ENCODE assay signal across 17 mouse cellular contexts in the genomic region with DNA sequence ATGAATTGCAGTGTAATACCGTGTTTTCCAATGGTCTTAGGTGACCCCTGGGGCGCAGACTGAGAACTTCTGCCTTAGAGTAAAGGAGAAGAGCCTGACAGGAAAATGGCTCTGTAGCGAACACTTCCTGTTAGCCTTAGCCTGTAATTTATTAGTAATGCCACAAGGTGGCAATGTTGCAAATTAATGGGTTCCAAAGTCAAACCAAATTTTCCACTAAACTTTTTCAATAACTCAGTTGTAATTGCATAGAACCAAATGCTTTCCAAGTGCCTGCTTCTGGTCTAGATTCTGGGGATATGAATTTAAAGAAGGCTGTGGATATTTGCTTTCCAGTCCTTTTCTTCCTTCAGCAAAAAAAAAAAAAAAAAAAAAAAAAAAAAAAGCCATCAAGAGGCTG. TPM values are rescaled to one million over a fixed set of nuclear protein-coding genes. Genes with fewer than 3 reads are reported as not detected.
DNase-seq lines count a peak whose midpoint lies in the region; TF ChIP-seq lines count a peak whose summit lies in the region.
"Had no signal": no experiment of that assay in that cellular context is flagged by ENCODE, and none has a peak within 500 bp of the region (broad histone marks: within the 10 kb centered on the region; RNA-seq: fewer than 3 reads in every experiment).

No protein-coding gene starts in this region.

- H3K4me3 ChIP-seq in heart, adult 2 months = no peak overlapping the region
- H3K4me3 ChIP-seq: embryonic facial prominence, embryonic 12.5 days; hindbrain, embryonic 15.5 days; lung, embryonic 15.5 days; megakaryocyte, embryonic 14.5 days had no signal

- no peak for DNase-seq in heart, adult 2 months
- DNase-seq in heart, postnatal 4 days = no peak
- DNase-seq in thymus, postnatal 0 days (ENCODE audit: low spot score) = peak; percentile 33
- DNase-seq in thymus, adult 18-20 months = no peak
- DNase-seq in R1 (ENCODE audit: low read depth, low spot score) = peak; percentile 65
- no peak for DNase-seq in testis, postnatal 14 days (ENCODE audit: low spot score)
- no peak for DNase-seq in frontal cortex, postnatal 36 days (ENCODE audit: low spot score in 2 of 2)
- DNase-seq: cerebellum, adult 2 months; heart, adult 18-20 months; kidney, adult 9 months; right cerebral cortex, adult 18-20 months; spleen, adult 18-20 months had no signal

- TF ChIP-seq POLR2A in heart, adult 2 months (IDR thresholded peaks at IDR 0.05; ENCODE audit: insufficient read depth, low read depth, low read length) = no peak

- 75% methylated on average over 3 of the region's 3 CpGs for WGBS in heart, adult 2 months

- H3K9ac ChIP-seq in heart, adult 2 months (ENCODE audit: low read depth, low read length) = no peak overlapping the region
- H3K9ac ChIP-seq: embryonic facial prominence, embryonic 12.5 days; hindbrain, embryonic 15.5 days; lung, embryonic 15.5 days had no signal

- intact Hi-C loops in heart, adult 2 months (cut with DNase I) = no loop called here

- no peaks in the 10 kb centered on the region for H3K36me3 ChIP-seq in heart, adult 2 months (ENCODE audit: control insufficient read depth, insufficient read depth, low read length)
- H3K36me3 ChIP-seq: embryonic facial prominence, embryonic 12.5 days; G1E; hindbrain, embryonic 15.5 days; lung, embryonic 15.5 days had no signal

- H3K27ac ChIP-seq in heart, adult 2 months = no peak overlapping the region
- H3K27ac ChIP-seq: embryonic facial prominence, embryonic 12.5 days; hindbrain, embryonic 15.5 days; lung, embryonic 15.5 days had no signal

- H3K27me3 ChIP-seq in heart, adult 2 months (ENCODE audit: control insufficient read depth, insufficient read depth, low read length) = no peaks in the 10 kb centered on the region
- H3K27me3 ChIP-seq: embryonic facial prominence, embryonic 12.5 days; hindbrain, embryonic 15.5 days; lung, embryonic 15.5 days had no signal

- no peaks in the 10 kb centered on the region; the same call in 1 of the 2 replicates for H3K4me1 ChIP-seq in heart, adult 2 months (ENCODE audit: control insufficient read depth, insufficient read depth, low read length)
- H3K4me1 ChIP-seq: embryonic facial prominence, embryonic 12.5 days; hindbrain, embryonic 15.5 days had no signal

- TF ChIP-seq EP300 in heart, adult 2 months (IDR thresholded peaks at IDR 0.05; ENCODE audit: insufficient read depth, low read depth, low read length) = no peak

- H3K79me2 ChIP-seq in heart, adult 2 months (replicated peaks; ENCODE audit: control insufficient read depth, insufficient read depth, low read length) = no peaks in the 10 kb centered on the region

- TF ChIP-seq CTCF in heart, adult 2 months (IDR thresholded peaks at IDR 0.05) = peak; percentile 57

RNA-seq across cellular contexts. Expression of gene Saysd1, which starts 26.1 kb away (rescaled TPM):
- 1 to 10 TPM; 2.6 to 2.8 TPM for total RNA-seq in heart, adult 2 months (2021)
- polyA plus RNA-seq in heart, adult 2 months (2012; rRNA removed) = 4.7 and 5.0 TPM in 2 replicates
- total RNA-seq in heart, postnatal 4 days (2021) = 1 to 10 TPM; 2.7 to 3.4 TPM
- polyA plus RNA-seq in thymus, postnatal 0 days (2015; fragmentation: Nextera tagmentation; extraction: Ambion mirVana) = 14.4 and 16.0 TPM in 2 replicates

Comparison
In these comparisons a context has a peak if more than half of its experiments do, and no peak if none do; other contexts are left out.
1. DNase-seq: peak in thymus, postnatal 0 days (single experiment) and R1 (single experiment); none in heart, adult 2 months (0 of 2), heart, postnatal 4 days (single experiment), thymus, adult 18-20 months (0 of 2), testis, postnatal 14 days (single experiment) and frontal cortex, postnatal 36 days (0 of 2).